Mouse (Mus musculus) retina, embryonic 14.5 days (tissue): ENCODE measurements around the gene Zc3h7b.
"Not testable (repeated sequence)": the region's sequence is repeated elsewhere in the genome, so short reads cannot be mapped to it uniquely, and the experiment has no call there.

Experiments used
- DNase-seq: peaks from one replicate; pipeline ENCODE4 v3.0.0-alpha.2; 2015; ENCODE audit warnings: low spot score

Zc3h7b gene

GRCm38 (mm10) chr15:81739296-81739695, 5.6 kb upstream of the Zc3h7b start:
- no peak for DNase-seq

GRCm38 (mm10) chr15:81739924-81740323, 4.9 kb upstream of the Zc3h7b start:
- peak; percentile 41 for DNase-seq

GRCm38 (mm10) chr15:81742368-81742767, 2.5 kb upstream of the Zc3h7b start:
- not testable (repeated sequence) for DNase-seq

GRCm38 (mm10) chr15:81745601-81746114, 801 bp downstream of the Zc3h7b start:
- DNase-seq = peak; percentile 84

GRCm38 (mm10) chr15:81749742-81750141, 4.9 kb downstream of the Zc3h7b start:
- DNase-seq = peak; percentile 35

- no peak for DNase-seq
These were observed 8.8 kb downstream of the Zc3h7b start for GRCm38 (mm10) chr15:81753669-81754068.

GRCm38 (mm10) chr15:81758701-81759100, 13.8 kb downstream of the Zc3h7b start:
- no peak for DNase-seq

GRCm38 (mm10) chr15:81759542-81759941, 14.7 kb downstream of the Zc3h7b start:
- DNase-seq = no peak

GRCm38 (mm10) chr15:81760361-81761079, 15.7 kb downstream of the Zc3h7b start:
- no peak for DNase-seq

- DNase-seq = no peak
These were observed 16.5 kb downstream of the Zc3h7b start for GRCm38 (mm10) chr15:81761381-81761780.

- no peak for DNase-seq
These were observed 17.1 kb downstream of the Zc3h7b start for GRCm38 (mm10) chr15:81761959-81762358.

GRCm38 (mm10) chr15:81764573-81764972, 19.7 kb downstream of the Zc3h7b start:
- DNase-seq = no peak

- DNase-seq = no peak
These were observed 20.8 kb downstream of the Zc3h7b start for GRCm38 (mm10) chr15:81765651-81766050.

- no peak for DNase-seq
These were observed 21.6 kb downstream of the Zc3h7b start for GRCm38 (mm10) chr15:81766439-81766838.

GRCm38 (mm10) chr15:81769037-81769436, 24.2 kb downstream of the Zc3h7b start:
- DNase-seq = no peak

- no peak for DNase-seq
These were observed 27.7 kb downstream of the Zc3h7b start for GRCm38 (mm10) chr15:81772431-81773120.

- DNase-seq = no peak
These were observed 29.8 kb downstream of the Zc3h7b start for GRCm38 (mm10) chr15:81774505-81775171.

- DNase-seq = no peak
These were observed 32.0 kb downstream of the Zc3h7b start for GRCm38 (mm10) chr15:81776631-81777422.

GRCm38 (mm10) chr15:81781816-81782215, 37.0 kb downstream of the Zc3h7b start:
- no peak for DNase-seq

- DNase-seq = peak; percentile 17
These were observed 39.9 kb downstream of the Zc3h7b start for GRCm38 (mm10) chr15:81784762-81785161.

GRCm38 (mm10) chr15:81785701-81786100, 40.8 kb downstream of the Zc3h7b start:
- DNase-seq = no peak

- DNase-seq = no peak
These were observed 42.7 kb downstream of the Zc3h7b start for GRCm38 (mm10) chr15:81787525-81787924.
